Mouse (Mus musculus) intestine, postnatal 0 days (tissue): Measurements from ENCODE around the gene Shb. TPM values are rescaled to one million over a fixed set of nuclear protein-coding genes. Genes with fewer than 3 reads are reported as not detected.

Experiments used
- ATAC-seq: fragments of 200-750 bp; cut with Nextera tagmentation; 2 replicates; pipeline ENCODE4 v1.8.0; 2017; ENCODE audit warnings: mild to moderate bottlenecking, moderate TSS enrichment, moderate library complexity
- H3K27ac ChIP-seq: fragments of 300-500 bp; sonication (generic); 2 replicates; pipeline ENCODE4 v1.5.1; 2014; ENCODE audit warnings: mild to moderate bottlenecking, low read depth, low read length, moderate library complexity
- H3K27me3 ChIP-seq: fragments of 300-500 bp; sonication (generic); replicated peaks from 2 replicates; pipeline ENCODE4 v1.6.1; 2014; ENCODE audit warnings: low read length, mixed read lengths; ENCODE audit not compliant: control insufficient read depth, insufficient read depth
- H3K36me3 ChIP-seq: fragments of 300-500 bp; sonication (generic); 2 replicates; pipeline ENCODE4 v1.6.1; 2014; ENCODE audit warnings: mild to moderate bottlenecking, moderate library complexity; ENCODE audit not compliant: control insufficient read depth, insufficient read depth
- H3K4me1 ChIP-seq: fragments of 300-500 bp; sonication (generic); replicated peaks from 2 replicates; pipeline ENCODE4 v1.6.1; 2014; ENCODE audit warnings: antibody characterized with exemption, low read length, mixed read lengths; ENCODE audit not compliant: control insufficient read depth, insufficient read depth
- H3K4me2 ChIP-seq: fragments of 300-500 bp; sonication (generic); replicated peaks from 2 replicates; pipeline ENCODE4 v1.6.1; 2014; ENCODE audit warnings: low read depth, mild to moderate bottlenecking, moderate library complexity
- H3K4me3 ChIP-seq: fragments of 300-500 bp; sonication (generic); 2 replicates; pipeline ENCODE4 v1.5.1; 2014; ENCODE audit warnings: low read depth, low read length
- H3K9ac ChIP-seq: fragments of 300-500 bp; sonication (generic); 2 replicates; pipeline ENCODE4 v1.6.1; 2014; ENCODE audit warnings: mild to moderate bottlenecking, low read depth, low read length
- H3K9me3 ChIP-seq: fragments of 300-500 bp; sonication (generic); 2 replicates; pipeline ENCODE4 v1.6.1; 2016; ENCODE audit warnings: mixed run types; ENCODE audit not compliant: control insufficient read depth
- CTCF ChIP-seq: sonication (generic); IDR thresholded peaks from 2 replicates; pipeline ENCODE4 v1.5.1; 2016; ENCODE audit warnings: low read depth, mild to moderate bottlenecking, control low read depth, antibody characterized with exemption, moderate library complexity
- WGBS: fragments of 180-500 bp; shearing (Covaris S2); extraction: QIAGEN DNeasy Blood & Tissue Kit; methylation state at CpG from one replicate; pipeline ENCODE4 v1.1.7; 2014; 5-methylcytosine and 5-hydroxymethylcytosine counted together
- polyA plus RNA-seq: library from polyadenylated mRNA; unstranded; fragments of >200 nt; fragmentation: Nextera tagmentation; extraction: Ambion mirVana; gene quantifications from 2 replicates; pipeline ENCODE4 v1.2.1, GENCODE M21; 2015

The Shb gene
- 7.2 and 7.5 TPM in 2 replicates for polyA plus RNA-seq

DNA sequence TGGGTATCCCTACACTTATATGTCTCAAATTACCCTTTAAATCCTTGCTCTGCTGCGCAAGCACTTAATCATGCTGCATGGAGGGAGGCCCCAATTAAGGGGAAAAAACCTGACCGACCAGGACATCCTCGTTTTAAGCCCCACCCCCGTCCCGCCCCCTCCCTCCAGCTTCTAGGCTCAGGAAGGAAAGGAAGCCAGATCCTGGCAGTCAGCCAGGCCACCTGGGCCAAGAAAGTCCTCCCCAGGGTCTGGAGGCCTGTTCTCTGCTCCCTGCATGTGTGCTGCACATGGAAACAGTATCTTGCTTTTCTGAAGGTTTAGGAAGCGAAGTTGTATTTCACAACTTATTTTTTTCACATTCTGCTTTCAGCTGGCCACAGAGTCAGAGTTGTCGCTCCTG, at the start of gene Shb:
Shb (minus strand) TSS at position 96 of the 400 bp plus-strand sequence.
- peaks cover 20% of the 10 kb centered on the region for H3K4me1 ChIP-seq
- H3K9me3 ChIP-seq = no peaks in the 10 kb centered on the region
- WGBS = 4% methylated on average over 7 of the region's 7 CpGs
- peak within 1 kb of the TSS; percentile 94 for H3K27ac ChIP-seq
- TF ChIP-seq CTCF = no peak
- no peak within 1 kb of the TSS for H3K9ac ChIP-seq
- H3K27me3 ChIP-seq = no peaks in the 10 kb centered on the region
- H3K36me3 ChIP-seq = no peaks in the 10 kb centered on the region
- ATAC-seq = peak; percentile 32
- peak within 1 kb of the TSS; percentile 98 for H3K4me2 ChIP-seq
- peak within 1 kb of the TSS; percentile 84 for H3K4me3 ChIP-seq

DNA sequence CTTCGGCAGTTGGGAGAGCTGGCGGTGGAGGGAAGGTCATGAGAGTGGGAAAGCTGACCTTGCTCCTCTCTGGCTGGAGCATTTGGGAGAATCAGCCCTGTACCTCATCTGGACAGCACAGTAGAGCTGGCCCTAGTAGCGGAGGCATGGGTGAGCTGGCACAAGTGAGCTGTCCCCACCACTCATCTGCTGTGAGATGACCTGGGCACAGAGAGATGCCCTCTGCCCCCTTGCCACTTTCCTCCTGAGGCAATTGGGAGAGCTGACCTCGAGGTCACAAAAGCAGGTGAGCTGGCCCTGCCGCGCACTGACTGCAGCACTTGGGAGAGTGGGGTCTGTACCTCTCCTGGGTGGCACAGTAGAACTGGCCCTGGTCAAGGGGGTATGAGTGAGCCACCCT, 48.8 kb upstream of the Shb start:
- no peaks in the 10 kb centered on the region for H3K9me3 ChIP-seq
- H3K27me3 ChIP-seq = no peaks in the 10 kb centered on the region
- no peak overlapping the region for H3K9ac ChIP-seq
- no peaks in the 10 kb centered on the region for H3K36me3 ChIP-seq
- H3K4me1 ChIP-seq = 0 out of 2 replicates have a peak, but pooled peaks cover 4% of the 10 kb centered on the region
- H3K4me3 ChIP-seq = no peak overlapping the region
- no peak overlapping the region for H3K27ac ChIP-seq
- ATAC-seq = no peak
- 88% methylated on average over 6 of the region's 6 CpGs for WGBS
- no peak overlapping the region for H3K4me2 ChIP-seq
- TF ChIP-seq CTCF = no peak

DNA sequence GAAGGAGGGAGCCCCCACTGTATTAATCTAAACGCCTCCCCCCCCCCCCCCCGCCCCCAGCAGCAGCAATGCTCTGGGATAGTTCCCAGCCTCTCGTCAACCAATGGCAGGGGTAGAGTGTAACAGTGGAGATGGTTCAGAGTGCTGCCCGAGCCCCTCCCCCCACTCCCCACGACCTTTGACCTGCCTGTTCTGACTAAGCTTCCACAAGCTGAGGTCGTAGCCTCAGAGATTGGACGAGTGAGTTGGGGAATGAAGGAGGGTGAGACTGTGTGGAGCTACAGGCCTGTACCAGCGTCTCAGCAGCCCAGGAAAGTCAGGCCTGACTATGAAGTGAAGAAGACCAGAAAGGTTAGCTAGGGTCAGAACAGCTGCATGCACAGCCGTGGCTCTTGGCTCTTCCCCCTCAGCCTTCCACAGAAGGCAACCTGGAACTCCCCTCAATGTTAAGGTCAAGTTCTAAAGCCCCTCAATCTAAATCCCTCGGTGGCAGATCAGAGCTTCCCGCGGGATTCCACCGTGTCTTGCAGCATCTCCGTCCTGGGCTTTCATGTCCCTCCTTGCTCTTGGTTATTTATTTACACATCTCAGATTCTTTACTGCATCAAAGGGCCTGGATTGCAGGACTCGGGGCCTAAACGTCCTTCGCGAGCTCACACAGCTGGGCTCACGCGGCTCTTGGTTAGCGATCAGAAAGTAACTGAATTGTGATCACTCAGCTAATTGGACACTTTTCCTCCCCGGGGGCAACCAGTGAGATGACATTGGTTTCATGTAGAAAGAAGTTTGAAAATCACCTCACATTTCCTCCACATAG, 46.5 kb upstream of the Shb start:
- H3K9ac ChIP-seq = no peak overlapping the region
- H3K9me3 ChIP-seq = no peaks in the 10 kb centered on the region
- H3K36me3 ChIP-seq = no peaks in the 10 kb centered on the region
- WGBS = 19% methylated on average over 22 of the region's 22 CpGs
- no peak for ATAC-seq
- TF ChIP-seq CTCF = no peak
- peak overlapping the region; percentile 21; the same call in 1 of the 2 replicates for H3K4me2 ChIP-seq
- no peak overlapping the region for H3K4me3 ChIP-seq
- no peak overlapping the region for H3K27ac ChIP-seq
- no peaks in the 10 kb centered on the region for H3K4me1 ChIP-seq
- H3K27me3 ChIP-seq = no peaks in the 10 kb centered on the region

DNA sequence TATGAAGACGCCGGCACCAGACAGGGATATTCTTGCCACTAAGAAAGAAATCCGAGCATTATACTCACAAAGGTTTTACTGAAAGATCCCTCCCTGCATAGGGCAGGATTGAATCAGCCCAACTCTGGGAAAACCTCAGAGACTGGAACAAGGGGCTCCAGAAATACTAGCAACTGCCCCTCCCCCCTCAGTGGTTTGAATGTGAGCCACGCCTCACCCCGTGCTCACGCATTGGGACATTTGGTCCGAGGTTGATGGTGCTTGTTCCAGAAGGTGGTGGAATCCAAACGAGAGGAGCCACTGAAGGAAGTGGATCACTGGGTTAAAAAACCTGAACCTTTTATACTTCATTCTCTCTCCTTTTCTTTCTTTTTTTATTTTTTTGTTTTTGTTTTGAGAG, 45.4 kb upstream of the Shb start:
- H3K4me2 ChIP-seq = no peak overlapping the region
- H3K4me3 ChIP-seq = no peak overlapping the region
- no peaks in the 10 kb centered on the region for H3K36me3 ChIP-seq
- no peaks in the 10 kb centered on the region for H3K27me3 ChIP-seq
- no peak overlapping the region for H3K9ac ChIP-seq
- H3K9me3 ChIP-seq = no peaks in the 10 kb centered on the region
- H3K27ac ChIP-seq = no peak overlapping the region
- H3K4me1 ChIP-seq = no peaks in the 10 kb centered on the region
- TF ChIP-seq CTCF = no peak
- ATAC-seq = no peak
- WGBS = 61% methylated on average over 8 of the region's 8 CpGs

DNA sequence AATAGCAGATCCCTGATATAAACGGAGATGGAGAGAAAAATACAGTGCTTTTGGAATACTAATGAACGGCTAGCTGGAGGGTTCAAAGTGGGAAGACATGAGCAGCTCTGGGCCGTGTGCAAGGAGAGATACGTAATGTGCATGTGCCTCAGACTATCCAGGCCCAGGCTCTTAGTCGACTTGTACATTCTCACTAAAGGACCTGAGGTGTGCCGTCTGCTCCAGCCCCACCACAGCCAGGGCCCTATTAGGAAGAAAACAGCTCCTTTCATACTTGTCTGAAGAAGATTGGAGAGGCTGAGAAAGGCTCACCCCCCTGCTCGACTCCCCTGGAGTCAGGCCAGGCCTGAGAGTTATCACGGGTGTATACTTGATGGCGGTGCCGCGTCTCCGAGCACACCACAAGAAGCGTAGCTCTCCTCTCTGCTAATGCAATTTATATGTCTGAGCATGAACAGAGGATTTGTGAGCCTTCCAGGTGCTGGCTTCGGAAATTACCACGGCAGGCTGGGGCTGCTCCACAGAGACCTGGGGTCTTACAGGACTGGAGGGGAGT, 42.4 kb upstream of the Shb start:
- Histone ChIP-seq H3K27ac (no peak overlapping the region), H3K27me3 (no peaks in the 10 kb centered on the region), H3K9me3 (no peaks in the 10 kb centered on the region), H3K4me1 (no peaks in the 10 kb centered on the region), H3K4me2 (no peak overlapping the region), H3K36me3 (no peaks in the 10 kb centered on the region), H3K9ac (no peak overlapping the region), H3K4me3 (no peak overlapping the region)
- TF ChIP-seq CTCF = no peak
- ATAC-seq = no peak
- 71% methylated on average over 15 of the region's 15 CpGs for WGBS

DNA sequence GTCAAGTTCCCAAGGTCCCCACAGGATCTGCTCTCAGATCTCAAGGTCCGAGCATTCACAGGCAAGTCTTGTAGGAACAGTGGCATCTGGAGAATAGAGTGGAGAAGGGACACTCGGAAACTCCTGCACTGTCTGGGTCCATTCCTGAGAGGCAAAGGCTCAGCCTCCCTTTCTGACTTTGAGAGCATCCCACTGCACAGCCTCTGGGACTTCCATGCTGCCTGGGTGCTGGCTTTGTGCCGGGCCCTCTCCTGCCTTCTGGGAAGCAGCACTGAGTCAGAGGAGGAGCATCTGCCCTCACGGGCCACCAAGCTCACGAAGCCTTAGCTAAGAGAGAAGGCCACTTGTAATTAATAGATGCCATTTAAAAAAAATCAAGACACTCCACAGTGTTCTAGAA, 37.3 kb upstream of the Shb start:
- H3K9me3 ChIP-seq = no peaks in the 10 kb centered on the region
- H3K27ac ChIP-seq = no peak overlapping the region
- no peaks in the 10 kb centered on the region for H3K27me3 ChIP-seq
- 68% methylated on average over 5 of the region's 5 CpGs for WGBS
- H3K9ac ChIP-seq = no peak overlapping the region
- TF ChIP-seq CTCF = no peak
- ATAC-seq = no peak
- H3K4me3 ChIP-seq = no peak overlapping the region
- H3K4me2 ChIP-seq = no peak overlapping the region
- H3K36me3 ChIP-seq = no peaks in the 10 kb centered on the region
- no peaks in the 10 kb centered on the region for H3K4me1 ChIP-seq
